Mouse (Mus musculus) lung, embryonic 15.5 days (tissue): ENCODE results near the gene Il9r. TPM values are rescaled to one million over a fixed set of nuclear protein-coding genes. Genes with fewer than 3 reads are reported as not detected.

ENCODE experiments used
- ATAC-seq: fragments of 200-750 bp; cut with Nextera tagmentation; 2 replicates; pipeline ENCODE4 v1.8.0; 2017; ENCODE audit warnings: moderate number of reproducible peaks, borderline replicate concordance; ENCODE audit not compliant: low FRiP score, low TSS enrichment; ENCODE audit errors: extremely low read depth
- H3K27ac ChIP-seq: fragments of 300-500 bp; sonication (generic); 2 replicates; pipeline ENCODE4 v1.5.1; 2015; ENCODE audit warnings: moderate library complexity, mild to moderate bottlenecking, inconsistent platforms
- H3K27me3 ChIP-seq: fragments of 300-500 bp; sonication (generic); 2 replicates; pipeline ENCODE4 v1.6.1; 2015; ENCODE audit warnings: inconsistent platforms
- H3K36me3 ChIP-seq: fragments of 300-500 bp; sonication (generic); 2 replicates; pipeline ENCODE4 v1.6.1; 2015; ENCODE audit warnings: inconsistent platforms
- H3K4me1 ChIP-seq: fragments of 300-500 bp; sonication (generic); 2 replicates; pipeline ENCODE4 v1.6.1; 2015; ENCODE audit warnings: inconsistent platforms
- H3K4me2 ChIP-seq: fragments of 300-500 bp; sonication (generic); 2 replicates; pipeline ENCODE4 v1.6.1; 2015; ENCODE audit warnings: inconsistent platforms, mild to moderate bottlenecking, moderate library complexity
- H3K4me3 ChIP-seq: fragments of 300-500 bp; sonication (generic); 2 replicates; pipeline ENCODE4 v1.5.1; 2015; ENCODE audit warnings: mild to moderate bottlenecking, inconsistent platforms
- H3K9ac ChIP-seq: fragments of 300-500 bp; sonication (generic); 2 replicates; pipeline ENCODE4 v1.6.1; 2015; ENCODE audit warnings: inconsistent platforms
- H3K9me3 ChIP-seq: fragments of 300-500 bp; sonication (generic); 2 replicates; pipeline ENCODE4 v1.6.1; 2016; ENCODE audit warnings: inconsistent platforms
- WGBS: fragments of 180-500 bp; shearing (Covaris S2); methylation state at CpG from one replicate; pipeline ENCODE4 v1.1.7; 2015; 5-methylcytosine and 5-hydroxymethylcytosine counted together
- polyA plus RNA-seq: library from polyadenylated mRNA; unstranded; fragments of >200 nt; fragmentation: Nextera tagmentation; extraction: Ambion mirVana; gene quantifications from 2 replicates; pipeline ENCODE4 v1.2.1, GENCODE M21; 2015

The Il9r gene
- polyA plus RNA-seq, 1 experiment from 2014 or later, result 0.45 TPM

GRCm38 (mm10) chr11:32195867-32196540, 4.1 kb downstream of the Il9r start:
- no peak overlapping the region for H3K4me2 ChIP-seq
- no peak for ATAC-seq
- no peaks in the 10 kb centered on the region for H3K9me3 ChIP-seq
- H3K27me3 ChIP-seq, result no peaks in the 10 kb centered on the region; the same call in 1 of the 2 replicates
- H3K9ac ChIP-seq, result no peak overlapping the region
- H3K36me3 ChIP-seq, result no peaks in the 10 kb centered on the region
- no peak overlapping the region for H3K4me3 ChIP-seq
- WGBS, result 31% methylated on average over 11 of the region's 11 CpGs
- H3K4me1 ChIP-seq, result no peaks in the 10 kb centered on the region
- H3K27ac ChIP-seq, result no peak overlapping the region

GRCm38 (mm10) chr11:32194626-32195025, 5.5 kb downstream of the Il9r start:
- no peak overlapping the region for H3K4me2 ChIP-seq
- ATAC-seq, result no peak
- H3K27me3 ChIP-seq, result no peaks in the 10 kb centered on the region; the same call in 1 of the 2 replicates
- no peak overlapping the region for H3K9ac ChIP-seq
- H3K4me3 ChIP-seq, result no peak overlapping the region
- WGBS, result 86% methylated on average over 5 of the region's 5 CpGs
- H3K4me1 ChIP-seq, result no peaks in the 10 kb centered on the region
- H3K36me3 ChIP-seq, result no peaks in the 10 kb centered on the region
- H3K27ac ChIP-seq, result no peak overlapping the region
- H3K9me3 ChIP-seq, result no peaks in the 10 kb centered on the region

- 79% methylated on average over 10 of the region's 10 CpGs for WGBS
- no peak for ATAC-seq
- no peak overlapping the region for H3K9ac ChIP-seq
These were observed 6.0 kb downstream of the Il9r start for GRCm38 (mm10) chr11:32194086-32194485.

GRCm38 (mm10) chr11:32193156-32193555, 6.9 kb downstream of the Il9r start:
- Histone ChIP-seq H3K27ac (no peak overlapping the region), H3K4me3 (no peak overlapping the region), H3K36me3 (no peaks in the 10 kb centered on the region), H3K4me1 (no peaks in the 10 kb centered on the region), H3K27me3 (no peaks in the 10 kb centered on the region; the same call in 1 of the 2 replicates), H3K9ac (no peak overlapping the region), H3K9me3 (no peaks in the 10 kb centered on the region), H3K4me2 (no peak overlapping the region)
- WGBS, result 85% methylated on average over 10 of the region's 10 CpGs
- ATAC-seq, result no peak

More at GRCm38 (mm10) chr11:32194086-32194485, 6.0 kb downstream of the Il9r start:
- no peaks in the 10 kb centered on the region for H3K4me1 ChIP-seq
- no peaks in the 10 kb centered on the region for H3K9me3 ChIP-seq
- no peaks in the 10 kb centered on the region for H3K36me3 ChIP-seq
- H3K27ac ChIP-seq, result no peak overlapping the region
- no peak overlapping the region for H3K4me3 ChIP-seq
- no peak overlapping the region for H3K4me2 ChIP-seq
- no peaks in the 10 kb centered on the region; the same call in 1 of the 2 replicates for H3K27me3 ChIP-seq

- H3K36me3 ChIP-seq, result no peaks in the 10 kb centered on the region
- H3K4me1 ChIP-seq, result no peaks in the 10 kb centered on the region
- WGBS, result 68% methylated on average over 13 of the region's 13 CpGs
- ATAC-seq, result 0 out of 2 replicates have a peak, but pooled peaks have one; percentile 10
- no peak overlapping the region for H3K27ac ChIP-seq
- no peaks in the 10 kb centered on the region for H3K27me3 ChIP-seq
- H3K9ac ChIP-seq, result no peak overlapping the region
- no peak overlapping the region for H3K4me2 ChIP-seq
- no peaks in the 10 kb centered on the region for H3K9me3 ChIP-seq
- no peak overlapping the region for H3K4me3 ChIP-seq
These were observed 9.4 kb downstream of the Il9r start for GRCm38 (mm10) chr11:32190603-32191110.

- no peaks in the 10 kb centered on the region for H3K4me1 ChIP-seq
- H3K4me2 ChIP-seq, result no peak overlapping the region
- 61% methylated on average over 9 of the region's 9 CpGs for WGBS
- no peaks in the 10 kb centered on the region for H3K27me3 ChIP-seq
- H3K36me3 ChIP-seq, result no peaks in the 10 kb centered on the region
- H3K4me3 ChIP-seq, result no peak overlapping the region
- 0 out of 2 replicates have a peak, but pooled peaks have one; percentile 53 for ATAC-seq
- no peaks in the 10 kb centered on the region for H3K9me3 ChIP-seq
- H3K9ac ChIP-seq, result no peak overlapping the region
- no peak overlapping the region for H3K27ac ChIP-seq
These were observed 10.0 kb downstream of the Il9r start for GRCm38 (mm10) chr11:32190119-32190518.

GRCm38 (mm10) chr11:32189434-32189833, 10.6 kb downstream of the Il9r start:
- Histone ChIP-seq H3K9me3 (no peaks in the 10 kb centered on the region), H3K36me3 (no peaks in the 10 kb centered on the region), H3K9ac (no peak overlapping the region), H3K4me3 (no peak overlapping the region), H3K4me1 (no peaks in the 10 kb centered on the region), H3K27ac (no peak overlapping the region), H3K27me3 (no peaks in the 10 kb centered on the region), H3K4me2 (no peak overlapping the region)
- WGBS, result 66% methylated on average over 5 of the region's 5 CpGs
- no peak for ATAC-seq

GRCm38 (mm10) chr11:32188881-32189280, 11.2 kb downstream of the Il9r start:
- Histone ChIP-seq H3K36me3 (no peaks in the 10 kb centered on the region), H3K4me1 (no peaks in the 10 kb centered on the region), H3K27me3 (no peaks in the 10 kb centered on the region), H3K9ac (no peak overlapping the region), H3K27ac (no peak overlapping the region), H3K9me3 (no peaks in the 10 kb centered on the region), H3K4me2 (no peak overlapping the region), H3K4me3 (no peak overlapping the region)
- 76% methylated on average over 12 of the region's 12 CpGs for WGBS
- no peak for ATAC-seq

- H3K4me2 ChIP-seq, result no peak overlapping the region
- no peak overlapping the region for H3K9ac ChIP-seq
- H3K27me3 ChIP-seq, result 0 out of 2 replicates have a peak, but pooled peaks cover 3% of the 10 kb centered on the region
- no peaks in the 10 kb centered on the region for H3K9me3 ChIP-seq
- no peaks in the 10 kb centered on the region for H3K4me1 ChIP-seq
- H3K4me3 ChIP-seq, result no peak overlapping the region
- no peaks in the 10 kb centered on the region for H3K36me3 ChIP-seq
- no peak overlapping the region for H3K27ac ChIP-seq
- ATAC-seq, result no peak
- 83% methylated on average over 4 of the region's 4 CpGs for WGBS
These were observed 12.8 kb downstream of the Il9r start for GRCm38 (mm10) chr11:32187256-32187655.

- no peak overlapping the region for H3K4me2 ChIP-seq
- H3K27me3 ChIP-seq, result 0 out of 2 replicates have a peak, but pooled peaks cover 3% of the 10 kb centered on the region
- H3K4me1 ChIP-seq, result no peaks in the 10 kb centered on the region
- no peaks in the 10 kb centered on the region for H3K36me3 ChIP-seq
- no peak overlapping the region for H3K9ac ChIP-seq
- no peaks in the 10 kb centered on the region for H3K9me3 ChIP-seq
- H3K27ac ChIP-seq, result no peak overlapping the region
- 63% methylated on average over 3 of the region's 3 CpGs for WGBS
- no peak overlapping the region for H3K4me3 ChIP-seq
- ATAC-seq, result no peak
These were observed 14.0 kb downstream of the Il9r start for GRCm38 (mm10) chr11:32186031-32186430.

GRCm38 (mm10) chr11:32184469-32184868, 15.6 kb downstream of the Il9r start:
- Histone ChIP-seq H3K4me3 (no peak overlapping the region), H3K4me2 (no peak overlapping the region), H3K9me3 (no peaks in the 10 kb centered on the region), H3K36me3 (no peaks in the 10 kb centered on the region), H3K9ac (no peak overlapping the region), H3K27ac (no peak overlapping the region), H3K27me3 (0 out of 2 replicates have a peak, but pooled peaks cover 3% of the 10 kb centered on the region), H3K4me1 (no peaks in the 10 kb centered on the region)
- ATAC-seq, result no peak
- 86% methylated on average over 8 of the region's 8 CpGs for WGBS
